In the genomic region with DNA sequence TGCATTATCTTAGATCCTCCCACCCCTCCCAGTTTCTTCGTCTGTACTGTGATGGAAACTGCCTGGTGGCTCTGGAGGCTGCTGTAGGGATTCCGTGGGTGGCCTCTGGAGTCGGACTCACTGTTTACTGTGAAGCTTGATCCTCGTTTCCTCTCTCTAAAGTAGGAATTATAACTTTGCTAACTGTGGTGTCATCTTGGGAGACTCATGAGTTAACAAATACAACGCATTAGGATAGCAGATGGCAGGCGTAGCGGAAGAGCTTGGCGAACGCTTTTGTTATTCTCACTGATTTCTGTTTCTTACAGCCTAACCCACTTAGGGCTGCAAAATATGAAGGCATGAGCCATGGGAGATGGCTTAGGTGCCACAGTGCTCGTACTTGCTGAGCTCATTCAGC, we compare ENCODE assay signal across 32 mouse cellular contexts. TPM values are rescaled to one million over a fixed set of nuclear protein-coding genes. Genes with fewer than 3 reads are reported as not detected.
DNase-seq lines count a peak whose midpoint lies in the region; ATAC-seq and TF ChIP-seq lines count a peak whose summit lies in the region.
"Had no signal": no experiment of that assay in that cellular context is flagged by ENCODE, and none has a peak within 500 bp of the region (broad histone marks: within the 10 kb centered on the region; RNA-seq: fewer than 3 reads in every experiment).

No protein-coding gene starts in this region.

- ATAC-seq in intestine, embryonic 16.5 days, result peak; percentile 23; the same call in 1 of the 2 replicates
- ATAC-seq in stomach, embryonic 16.5 days (ENCODE audit: insufficient read depth, low FRiP score), result 0 out of 2 replicates have a peak, but pooled peaks have one; percentile 13
- ATAC-seq in hindbrain, postnatal 0 days, result no peak
- ATAC-seq: liver, postnatal 0 days had no signal

- TF ChIP-seq CTCF in hindbrain, postnatal 0 days (IDR thresholded peaks at IDR 0.05; ENCODE audit: low read depth), result no peak

- DNase-seq in heart, adult 11 months, result peak; percentile 34
- DNase-seq in heart, postnatal 36 days, result no peak
- peak; percentile 51 for DNase-seq in right cerebral cortex, adult 18-20 months
- DNase-seq in right cerebral cortex, postnatal 4 days, result no peak
- no peak for DNase-seq in hindbrain, postnatal 0 days (ENCODE audit: low spot score)
- no peak for DNase-seq in adrenal gland, postnatal 14 days
- DNase-seq: adrenal gland, adult 2 months; cerebellum, adult 18-20 months; cerebellum, postnatal 25 days; gastrocnemius, postnatal 10 days; heart, postnatal 10 days; kidney, adult 8-10 months; kidney, postnatal 10 days; liver, postnatal 0 days; lung, postnatal 14 days; thymus, postnatal 25 days had no signal

- H3K4me2 ChIP-seq in intestine, embryonic 16.5 days (ENCODE audit: low read depth, low read length), result 0 out of 2 replicates have a peak overlapping the region, but pooled peaks have one; percentile 5
- peak overlapping the region; percentile 21; the same call in 1 of the 2 replicates for H3K4me2 ChIP-seq in stomach, embryonic 16.5 days (ENCODE audit: low read depth, low read length)
- H3K4me2 ChIP-seq in hindbrain, postnatal 0 days (ENCODE audit: low read depth, low read length), result no peak overlapping the region
- H3K4me2 ChIP-seq: embryonic facial prominence, embryonic 13.5 days; heart, embryonic 11.5 days; limb, embryonic 12.5 days; liver, embryonic 11.5 days; midbrain, embryonic 11.5 days had no signal

- H3K36me3 ChIP-seq in intestine, embryonic 16.5 days (ENCODE audit: control insufficient read depth, insufficient read depth, low read length), result no peaks in the 10 kb centered on the region
- H3K36me3 ChIP-seq in stomach, embryonic 16.5 days (ENCODE audit: control insufficient read depth, insufficient read depth, low read length), result no peaks in the 10 kb centered on the region
- no peaks in the 10 kb centered on the region for H3K36me3 ChIP-seq in hindbrain, postnatal 0 days (ENCODE audit: insufficient read depth, low read length)
- H3K36me3 ChIP-seq: embryonic facial prominence, embryonic 13.5 days; limb, embryonic 12.5 days had no signal

- no peaks in the 10 kb centered on the region for H3K9me3 ChIP-seq in intestine, embryonic 16.5 days (ENCODE audit: control insufficient read depth, low read length)
- no peaks in the 10 kb centered on the region for H3K9me3 ChIP-seq in stomach, embryonic 16.5 days (replicated peaks; ENCODE audit: control insufficient read depth, low read length)
- H3K9me3 ChIP-seq in hindbrain, postnatal 0 days (ENCODE audit: low read length), result no peaks in the 10 kb centered on the region
- H3K9me3 ChIP-seq: embryonic facial prominence, embryonic 13.5 days; limb, embryonic 12.5 days had no signal

- no peaks in the 10 kb centered on the region for H3K27me3 ChIP-seq in intestine, embryonic 16.5 days (replicated peaks; ENCODE audit: control insufficient read depth, insufficient read depth, low read length)
- H3K27me3 ChIP-seq in stomach, embryonic 16.5 days (ENCODE audit: control insufficient read depth, insufficient read depth, low read length), result no peaks in the 10 kb centered on the region
- H3K27me3 ChIP-seq in hindbrain, postnatal 0 days (ENCODE audit: insufficient read depth, low read length), result no peaks in the 10 kb centered on the region

- no peak overlapping the region for H3K4me3 ChIP-seq in intestine, embryonic 16.5 days (ENCODE audit: low read length)
- no peak overlapping the region for H3K4me3 ChIP-seq in stomach, embryonic 16.5 days (replicated peaks; ENCODE audit: low read length)
- H3K4me3 ChIP-seq in hindbrain, postnatal 0 days (ENCODE audit: low read length), result no peak overlapping the region
- H3K4me3 ChIP-seq: embryonic facial prominence, embryonic 13.5 days; limb, embryonic 12.5 days had no signal

- intact Hi-C loops in heart, postnatal 36 days (cut with DNase I), result no loop called here

- peak overlapping the region; percentile 66 for H3K27ac ChIP-seq in intestine, embryonic 16.5 days (ENCODE audit: low read length)
- H3K27ac ChIP-seq in stomach, embryonic 16.5 days (ENCODE audit: low read length), result peak overlapping the region; percentile 67
- H3K27ac ChIP-seq in hindbrain, postnatal 0 days, result no peak overlapping the region
- H3K27ac ChIP-seq: embryonic facial prominence, embryonic 13.5 days; limb, embryonic 12.5 days had no signal

- H3K4me1 ChIP-seq in intestine, embryonic 16.5 days (ENCODE audit: control insufficient read depth, insufficient read depth, low read length), result 0 out of 2 replicates have a peak, but pooled peaks cover 3% of the 10 kb centered on the region
- peaks cover 2% of the 10 kb centered on the region; the same call in 1 of the 2 replicates for H3K4me1 ChIP-seq in stomach, embryonic 16.5 days (ENCODE audit: control insufficient read depth, insufficient read depth, low read length)
- no peaks in the 10 kb centered on the region for H3K4me1 ChIP-seq in hindbrain, postnatal 0 days (ENCODE audit: insufficient read depth, low read length)
- H3K4me1 ChIP-seq: limb, embryonic 12.5 days had no signal

- no peak overlapping the region for H3K9ac ChIP-seq in intestine, embryonic 16.5 days (ENCODE audit: low read depth, low read length)
- H3K9ac ChIP-seq in stomach, embryonic 16.5 days (ENCODE audit: low read length), result 0 out of 2 replicates have a peak overlapping the region, but pooled peaks have one; percentile 5
- H3K9ac ChIP-seq in hindbrain, postnatal 0 days (replicated peaks; ENCODE audit: low read length), result no peak overlapping the region
- H3K9ac ChIP-seq: embryonic facial prominence, embryonic 13.5 days; limb, embryonic 12.5 days; liver, postnatal 0 days had no signal

- whole genome bisulfite sequencing in intestine, embryonic 16.5 days, result 62% methylated on average over 10 of the region's 10 CpGs
- WGBS in stomach, embryonic 16.5 days, result 62% methylated on average over 10 of the region's 10 CpGs
- WGBS in hindbrain, postnatal 0 days, result 72% methylated on average over 10 of the region's 10 CpGs

RNA-seq across cellular contexts. Expression of gene Krt10, which starts 3.3 kb away (rescaled TPM):
- 1 to 10 TPM; 3.4 to 3.7 TPM for total RNA-seq in heart, postnatal 36 days (2021)
- polyA plus RNA-seq in intestine, embryonic 16.5 days (2015; fragmentation: Nextera tagmentation; extraction: Ambion mirVana), result 15.5 and 16.4 TPM in 2 replicates
- 22.3 and 24.1 TPM in 2 replicates for polyA plus RNA-seq in stomach, embryonic 16.5 days (2015; fragmentation: Nextera tagmentation; extraction: Ambion mirVana)
- total RNA-seq in hindbrain, postnatal 0 days (2014; rRNA removed), result 1.7 and 1.9 TPM in 2 replicates
- 40.4 and 45.1 TPM in 2 replicates for polyA plus RNA-seq in hindbrain, postnatal 0 days (2015; fragmentation: Nextera tagmentation; extraction: Ambion mirVana)
- 4.3 and 5.6 TPM in 2 replicates for total RNA-seq in adrenal gland, postnatal 14 days (2021)
- total RNA-seq: MEL had no signal

RNA-seq across cellular contexts. Expression of gene Krt28, which starts 17.8 kb away (rescaled TPM):
- not detected for total RNA-seq in heart, postnatal 36 days (2021)
- polyA plus RNA-seq in intestine, embryonic 16.5 days (2015; fragmentation: Nextera tagmentation; extraction: Ambion mirVana), result 0.07 TPM in 1 of 2 replicates, not detected in the other
- polyA plus RNA-seq in stomach, embryonic 16.5 days (2015; fragmentation: Nextera tagmentation; extraction: Ambion mirVana), result 0.14 and 0.21 TPM in 2 replicates
- 0.05 and 0.75 TPM in 2 replicates for total RNA-seq in hindbrain, postnatal 0 days (2014; rRNA removed)
- 0.58 and 0.67 TPM in 2 replicates for polyA plus RNA-seq in hindbrain, postnatal 0 days (2015; fragmentation: Nextera tagmentation; extraction: Ambion mirVana)
- not detected in 2 replicates for total RNA-seq in adrenal gland, postnatal 14 days (2021)
- total RNA-seq: adrenal gland, adult 2 months; granulocyte monocyte progenitor cell, adult 5-6 weeks; heart, postnatal 10 days; megakaryocyte progenitor cell, adult 5-6 weeks; MEL had no signal
- polyA plus RNA-seq: adrenal gland, adult 2 months; limb, embryonic 12.5 days; liver, embryonic 11.5 days; liver, postnatal 0 days had no signal

RNA-seq across cellular contexts. Expression of gene Krt12, which starts 29.6 kb away (rescaled TPM):
- total RNA-seq in heart, postnatal 36 days (2021), result not detected
- not detected in 2 replicates for polyA plus RNA-seq in intestine, embryonic 16.5 days (2015; fragmentation: Nextera tagmentation; extraction: Ambion mirVana)
- polyA plus RNA-seq in stomach, embryonic 16.5 days (2015; fragmentation: Nextera tagmentation; extraction: Ambion mirVana), result 0.12 and 0.19 TPM in 2 replicates
- 0.68 TPM in 2 replicates for total RNA-seq in hindbrain, postnatal 0 days (2014; rRNA removed)
- polyA plus RNA-seq in hindbrain, postnatal 0 days (2015; fragmentation: Nextera tagmentation; extraction: Ambion mirVana), result 0.50 and 0.53 TPM in 2 replicates
- not detected in 2 replicates for total RNA-seq in adrenal gland, postnatal 14 days (2021)
- total RNA-seq: adrenal gland, adult 2 months; gastrocnemius, postnatal 10 days; granulocyte monocyte progenitor cell, adult 5-6 weeks; heart, postnatal 10 days; megakaryocyte progenitor cell, adult 5-6 weeks; MEL had no signal
- polyA plus RNA-seq: adrenal gland, adult 2 months; C2C12; embryonic facial prominence, embryonic 13.5 days; heart, embryonic 11.5 days; hindbrain, embryonic 11.5 days; limb, embryonic 12.5 days; liver, embryonic 11.5 days; liver, postnatal 0 days; midbrain, embryonic 11.5 days; neural tube, embryonic 14.5 days had no signal

RNA-seq across cellular contexts. Expression of gene Krt27, which starts 41.6 kb away (rescaled TPM):
- not detected for total RNA-seq in heart, postnatal 36 days (2021)
- polyA plus RNA-seq in intestine, embryonic 16.5 days (2015; fragmentation: Nextera tagmentation; extraction: Ambion mirVana), result not detected in 2 replicates
- polyA plus RNA-seq in stomach, embryonic 16.5 days (2015; fragmentation: Nextera tagmentation; extraction: Ambion mirVana), result 0.15 TPM in 1 of 2 replicates, not detected in the other
- total RNA-seq in hindbrain, postnatal 0 days (2014; rRNA removed), result 0.40 and 0.89 TPM in 2 replicates
- 0.34 and 0.35 TPM in 2 replicates for polyA plus RNA-seq in hindbrain, postnatal 0 days (2015; fragmentation: Nextera tagmentation; extraction: Ambion mirVana)
- not detected in 2 replicates for total RNA-seq in adrenal gland, postnatal 14 days (2021)
- total RNA-seq: adrenal gland, adult 2 months; gastrocnemius, postnatal 10 days; granulocyte monocyte progenitor cell, adult 5-6 weeks; heart, postnatal 10 days; layer of hippocampus, adult 18-20 months; left cerebral cortex, postnatal 10 days; megakaryocyte progenitor cell, adult 5-6 weeks; MEL had no signal
- polyA plus RNA-seq: adrenal gland, adult 2 months; C2C12; heart, embryonic 11.5 days; hindbrain, embryonic 11.5 days; limb, embryonic 12.5 days; liver, embryonic 11.5 days; liver, postnatal 0 days; midbrain, embryonic 11.5 days; neural tube, embryonic 14.5 days had no signal

RNA-seq across cellular contexts. Expression of gene Krt20, which starts 45.5 kb away (rescaled TPM):
- not detected for total RNA-seq in heart, postnatal 36 days (2021)
- polyA plus RNA-seq in intestine, embryonic 16.5 days (2015; fragmentation: Nextera tagmentation; extraction: Ambion mirVana), result 101 and 110 TPM in 2 replicates
- 16.6 and 23.3 TPM in 2 replicates for polyA plus RNA-seq in stomach, embryonic 16.5 days (2015; fragmentation: Nextera tagmentation; extraction: Ambion mirVana)
- total RNA-seq in hindbrain, postnatal 0 days (2014; rRNA removed), result 0.18 TPM in 1 of 2 replicates, not detected in the other
- polyA plus RNA-seq in hindbrain, postnatal 0 days (2015; fragmentation: Nextera tagmentation; extraction: Ambion mirVana), result 0.11 and 0.24 TPM in 2 replicates
- 0.30 and 0.96 TPM in 2 replicates for total RNA-seq in adrenal gland, postnatal 14 days (2021)
- total RNA-seq: granulocyte monocyte progenitor cell, adult 5-6 weeks; layer of hippocampus, adult 18-20 months; left cerebral cortex, postnatal 10 days; megakaryocyte progenitor cell, adult 5-6 weeks; MEL; midbrain, postnatal 0 days had no signal
- polyA plus RNA-seq: adrenal gland, adult 2 months; C2C12 had no signal

Comparison
In these comparisons a context has a peak if more than half of its experiments do, and no peak if none do; other contexts are left out.
1. DNase-seq: peak in heart, adult 11 months (single experiment) and right cerebral cortex, adult 18-20 months (single experiment); none in heart, postnatal 36 days (0 of 2), right cerebral cortex, postnatal 4 days (single experiment), hindbrain, postnatal 0 days (single experiment) and adrenal gland, postnatal 14 days (single experiment).